ENCODE assay signal across 22 mouse cellular contexts in the genomic region with DNA sequence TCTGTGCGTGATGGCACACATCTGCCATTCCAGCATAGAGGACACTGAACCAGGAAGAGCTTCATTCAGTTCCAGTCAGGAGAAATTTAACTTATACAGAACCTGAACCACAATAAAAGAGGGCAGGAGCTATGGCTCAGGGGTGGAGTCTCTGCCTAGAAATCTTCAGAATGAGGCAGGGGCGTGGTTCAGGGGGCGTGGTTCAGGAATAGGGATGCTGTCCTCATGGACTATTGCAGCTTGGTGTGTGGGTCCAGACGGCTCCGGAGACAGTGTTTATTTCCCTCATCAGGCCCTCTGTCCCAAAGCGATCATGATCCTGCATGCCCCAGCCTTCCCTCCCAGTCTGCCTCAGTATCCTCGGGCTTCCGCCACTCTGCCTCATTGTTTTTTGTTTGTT. TPM values are rescaled to one million over a fixed set of nuclear protein-coding genes. Genes with fewer than 3 reads are reported as not detected.
DNase-seq lines count a peak whose midpoint lies in the region; ATAC-seq and TF ChIP-seq lines count a peak whose summit lies in the region.
"Had no signal": no experiment of that assay in that cellular context is flagged by ENCODE, and none has a peak within 500 bp of the region (broad histone marks: within the 10 kb centered on the region; RNA-seq: fewer than 3 reads in every experiment).

No protein-coding gene starts in this region.

- H3K27me3 ChIP-seq in intestine, embryonic 14.5 days (replicated peaks; ENCODE audit: control insufficient read depth, insufficient read depth, low read length): no peaks in the 10 kb centered on the region
- no peaks in the 10 kb centered on the region for H3K27me3 ChIP-seq in intestine, embryonic 15.5 days (replicated peaks)
- H3K27me3 ChIP-seq in stomach, postnatal 0 days (ENCODE audit: control insufficient read depth, insufficient read depth, low read length): no peaks in the 10 kb centered on the region
- H3K27me3 ChIP-seq: embryonic facial prominence, embryonic 15.5 days; hindbrain, embryonic 12.5 days had no signal

- H3K36me3 ChIP-seq in intestine, embryonic 14.5 days (ENCODE audit: control insufficient read depth, insufficient read depth, low read length): 0 out of 2 replicates have a peak, but pooled peaks cover 5% of the 10 kb centered on the region
- peaks cover 5% of the 10 kb centered on the region; the same call in 1 of the 2 replicates for H3K36me3 ChIP-seq in intestine, embryonic 15.5 days
- no peaks in the 10 kb centered on the region for H3K36me3 ChIP-seq in stomach, postnatal 0 days (ENCODE audit: control insufficient read depth, insufficient read depth, low read length)

- TF ChIP-seq EP300 in stomach, postnatal 0 days (optimal IDR thresholded peaks at IDR 0.05): no peak

- no peaks in the 10 kb centered on the region for H3K9me3 ChIP-seq in intestine, embryonic 14.5 days (ENCODE audit: control insufficient read depth, low read length)
- no peaks in the 10 kb centered on the region for H3K9me3 ChIP-seq in intestine, embryonic 15.5 days
- no peaks in the 10 kb centered on the region for H3K9me3 ChIP-seq in stomach, postnatal 0 days (ENCODE audit: control insufficient read depth, low read length)
- H3K9me3 ChIP-seq: embryonic facial prominence, embryonic 15.5 days; forebrain, embryonic 12.5 days; hindbrain, embryonic 12.5 days had no signal

- H3K9ac ChIP-seq in intestine, embryonic 14.5 days (ENCODE audit: low read length): no peak overlapping the region
- H3K9ac ChIP-seq in intestine, embryonic 15.5 days: no peak overlapping the region
- H3K9ac ChIP-seq in stomach, postnatal 0 days (ENCODE audit: low read length): no peak overlapping the region
- H3K9ac ChIP-seq: embryonic facial prominence, embryonic 15.5 days; forebrain, embryonic 12.5 days; hindbrain, embryonic 12.5 days had no signal

- no peak overlapping the region for H3K4me2 ChIP-seq in intestine, embryonic 14.5 days (ENCODE audit: low read length)
- H3K4me2 ChIP-seq in intestine, embryonic 15.5 days (replicated peaks): no peak overlapping the region
- no peak overlapping the region for H3K4me2 ChIP-seq in stomach, postnatal 0 days (replicated peaks; ENCODE audit: low read depth)
- H3K4me2 ChIP-seq: embryonic facial prominence, embryonic 15.5 days; forebrain, embryonic 12.5 days; hindbrain, embryonic 12.5 days had no signal

- no peak overlapping the region for H3K4me3 ChIP-seq in intestine, embryonic 14.5 days (ENCODE audit: low read depth, low read length)
- no peak overlapping the region for H3K4me3 ChIP-seq in intestine, embryonic 15.5 days (replicated peaks)
- no peak overlapping the region for H3K4me3 ChIP-seq in stomach, postnatal 0 days (ENCODE audit: low read depth, low read length)
- H3K4me3 ChIP-seq: embryonic facial prominence, embryonic 15.5 days; erythroblast, embryonic 14.5 days; forebrain, embryonic 12.5 days; gastrocnemius, adult 2 months; hindbrain, embryonic 12.5 days had no signal

- no peak for ATAC-seq in intestine, embryonic 14.5 days (replicated peaks; ENCODE audit: low FRiP score, low TSS enrichment, low read depth)
- ATAC-seq in intestine, embryonic 15.5 days: no peak
- no peak for ATAC-seq in stomach, postnatal 0 days (ENCODE audit: low FRiP score, low TSS enrichment)
- ATAC-seq: forebrain, embryonic 16.5 days; hindbrain, embryonic 16.5 days had no signal

- no peak overlapping the region for H3K27ac ChIP-seq in intestine, embryonic 14.5 days (ENCODE audit: low read depth)
- no peak overlapping the region for H3K27ac ChIP-seq in intestine, embryonic 15.5 days
- no peak overlapping the region for H3K27ac ChIP-seq in stomach, postnatal 0 days (replicated peaks)
- H3K27ac ChIP-seq: embryonic facial prominence, embryonic 15.5 days; forebrain, embryonic 12.5 days; gastrocnemius, adult 2 months; hindbrain, embryonic 12.5 days had no signal

- no peak for TF ChIP-seq CTCF in stomach, postnatal 0 days (IDR thresholded peaks at IDR 0.05; ENCODE audit: low read depth)

- DNase-seq in intestine, embryonic 14.5 days (ENCODE audit: low spot score): peak; percentile 38
- peak; percentile 19 for DNase-seq in right cerebral cortex, postnatal 10 days (ENCODE audit: low spot score in 2 of 2)
- DNase-seq in right cerebral cortex, postnatal 25 days: no peak
- peak; percentile 7 for DNase-seq in urinary bladder, adult 2 months (ENCODE audit: low spot score)
- no peak for DNase-seq in urinary bladder, postnatal 36 days (ENCODE audit: low spot score in 2 of 2)
- peak; percentile 13 for DNase-seq in stomach, postnatal 0 days (ENCODE audit: low spot score)
- DNase-seq in kidney, postnatal 36 days: no peak
- DNase-seq: adrenal gland, postnatal 10 days; cerebellum, adult 11 months; cerebellum, adult 8-10 months; cerebellum, postnatal 36 days; gastrocnemius, adult 2 months; gastrocnemius, postnatal 25 days; heart, postnatal 10 days; heart, postnatal 4 days had no signal

- 72% methylated on average over 8 of the region's 8 CpGs for WGBS in intestine, embryonic 14.5 days
- 79% methylated on average over 8 of the region's 8 CpGs for WGBS in intestine, embryonic 15.5 days
- 75% methylated on average over 8 of the region's 8 CpGs for WGBS in stomach, postnatal 0 days

- H3K4me1 ChIP-seq in intestine, embryonic 14.5 days (replicated peaks; ENCODE audit: control insufficient read depth, insufficient read depth, low read length): no peaks in the 10 kb centered on the region
- H3K4me1 ChIP-seq in intestine, embryonic 15.5 days (replicated peaks): no peaks in the 10 kb centered on the region
- no peaks in the 10 kb centered on the region for H3K4me1 ChIP-seq in stomach, postnatal 0 days (replicated peaks; ENCODE audit: control insufficient read depth, insufficient read depth)

RNA-seq across cellular contexts. Expression of a gene that starts 8.8 kb away (rescaled TPM):
- polyA plus RNA-seq in intestine, embryonic 14.5 days (2014; fragmentation: Nextera tagmentation; extraction: Ambion mirVana): 29.4 and 30.8 TPM in 2 replicates
- polyA plus RNA-seq in intestine, embryonic 15.5 days (2015; fragmentation: Nextera tagmentation; extraction: Ambion mirVana): 34.6 and 37.5 TPM in 2 replicates
- polyA plus RNA-seq in urinary bladder, adult 2 months (2012; rRNA removed): 43.8 and 49.5 TPM in 2 replicates
- polyA plus RNA-seq in stomach, postnatal 0 days (2015; fragmentation: Nextera tagmentation; extraction: Ambion mirVana): 22.1 and 23.5 TPM in 2 replicates

RNA-seq across cellular contexts. Expression of a gene that starts 10.1 kb away (rescaled TPM):
- 183 and 191 TPM in 2 replicates for polyA plus RNA-seq in intestine, embryonic 14.5 days (2014; fragmentation: Nextera tagmentation; extraction: Ambion mirVana)
- 199 and 214 TPM in 2 replicates for polyA plus RNA-seq in intestine, embryonic 15.5 days (2015; fragmentation: Nextera tagmentation; extraction: Ambion mirVana)
- polyA plus RNA-seq in urinary bladder, adult 2 months (2012; rRNA removed): 38.5 and 45.3 TPM in 2 replicates
- polyA plus RNA-seq in stomach, postnatal 0 days (2015; fragmentation: Nextera tagmentation; extraction: Ambion mirVana): 127 and 137 TPM in 2 replicates

RNA-seq across cellular contexts. Expression of a gene that starts 14.3 kb away (rescaled TPM):
- 102 TPM in 2 replicates for polyA plus RNA-seq in intestine, embryonic 14.5 days (2014; fragmentation: Nextera tagmentation; extraction: Ambion mirVana)
- polyA plus RNA-seq in intestine, embryonic 15.5 days (2015; fragmentation: Nextera tagmentation; extraction: Ambion mirVana): 90.2 and 91.3 TPM in 2 replicates
- 56.7 and 67.3 TPM in 2 replicates for polyA plus RNA-seq in urinary bladder, adult 2 months (2012; rRNA removed)
- polyA plus RNA-seq in stomach, postnatal 0 days (2015; fragmentation: Nextera tagmentation; extraction: Ambion mirVana): 72.5 and 74.5 TPM in 2 replicates

RNA-seq across cellular contexts. Expression of a gene that starts 31.1 kb away (rescaled TPM):
- 1.2 and 1.7 TPM in 2 replicates for polyA plus RNA-seq in intestine, embryonic 14.5 days (2014; fragmentation: Nextera tagmentation; extraction: Ambion mirVana)
- 1.4 TPM in 2 replicates for polyA plus RNA-seq in intestine, embryonic 15.5 days (2015; fragmentation: Nextera tagmentation; extraction: Ambion mirVana)
- polyA plus RNA-seq in urinary bladder, adult 2 months (2012; rRNA removed): 22.1 and 23.9 TPM in 2 replicates
- 0.68 and 1.1 TPM in 2 replicates for polyA plus RNA-seq in stomach, postnatal 0 days (2015; fragmentation: Nextera tagmentation; extraction: Ambion mirVana)

RNA-seq across cellular contexts. Expression of a gene that starts 33.2 kb away (rescaled TPM):
- 6.1 and 6.2 TPM in 2 replicates for polyA plus RNA-seq in intestine, embryonic 14.5 days (2014; fragmentation: Nextera tagmentation; extraction: Ambion mirVana)
- 13.6 and 16.3 TPM in 2 replicates for polyA plus RNA-seq in intestine, embryonic 15.5 days (2015; fragmentation: Nextera tagmentation; extraction: Ambion mirVana)
- 21.9 and 25.5 TPM in 2 replicates for polyA plus RNA-seq in urinary bladder, adult 2 months (2012; rRNA removed)
- polyA plus RNA-seq in stomach, postnatal 0 days (2015; fragmentation: Nextera tagmentation; extraction: Ambion mirVana): 7.2 and 8.2 TPM in 2 replicates

Comparison
In these comparisons a context has a peak if more than half of its experiments do, and no peak if none do; other contexts are left out.
1. DNase-seq: peak in intestine, embryonic 14.5 days (single experiment), right cerebral cortex, postnatal 10 days (2 of 2), urinary bladder, adult 2 months (single experiment) and stomach, postnatal 0 days (single experiment); none in right cerebral cortex, postnatal 25 days (single experiment), urinary bladder, postnatal 36 days (0 of 2) and kidney, postnatal 36 days (0 of 2).